Mouse (Mus musculus) heart, postnatal 10 days (tissue): Measurements from ENCODE around the gene Ccdc150. TPM values are rescaled to one million over a fixed set of nuclear protein-coding genes. Genes with fewer than 3 reads are reported as not detected.

Experiments
- total RNA-seq, 2 experiments: library from RNA; stranded (reverse); gene quantifications; 2 replicates each; pipeline ENCODE4 v1.2.3; 2021

Ccdc150 gene
- total RNA-seq, 2 experiments from 2014 or later: 0.60 to 0.79 TPM

Other genes starting within 250 kb of the Ccdc150 start
- gene Hecw2, start 55.5 kb upstream of the Ccdc150 start, total RNA-seq: 10 to 100 TPM; 12.2 to 19.4 TPM
- 10 to 100 TPM; 16.7 to 17.7 TPM for gene Gtf3c3, start 188.3 kb downstream of the Ccdc150 start, total RNA-seq